Mouse (Mus musculus) heart, postnatal 0 days (tissue): ENCODE measurements around the gene Ranbp10.

Experiments
- CTCF ChIP-seq: IDR thresholded peaks from 2 replicates; pipeline ENCODE4 v1.5.1; 2016; ENCODE audit warnings: antibody characterized with exemption, control low read depth, low read depth
- EP300 ChIP-seq: IDR thresholded peaks from 2 replicates; pipeline ENCODE4 v1.6.1; 2016; ENCODE audit warnings: antibody characterized with exemption, low read depth

- TF ChIP-seq EP300 (no peak), CTCF (no peak)
These were observed 771 bp downstream of the Ranbp10 start for GRCm38 (mm10) chr8:105826379-105826778.
